Mouse (Mus musculus) thymus, adult 2 months (tissue): ENCODE data around the gene Sall4.

Source experiments
- CTCF ChIP-seq: fragments of 200-500 bp; IDR thresholded peaks from 2 replicates; pipeline ENCODE4 v1.5.1; 2012; ENCODE audit warnings: mild to moderate bottlenecking, control low read depth, low read length, moderate library complexity, borderline replicate concordance; ENCODE audit not compliant: control insufficient read depth, poor library complexity, insufficient read depth; ENCODE audit errors: extremely low read depth
- POLR2A ChIP-seq: fragments of 200-500 bp; IDR thresholded peaks from 2 replicates; pipeline ENCODE4 v1.6.1; 2012; ENCODE audit warnings: mild to moderate bottlenecking, low read length, control low read depth, moderate library complexity; ENCODE audit not compliant: control insufficient read depth, poor library complexity, insufficient read depth; ENCODE audit errors: extremely low read depth

DNA sequence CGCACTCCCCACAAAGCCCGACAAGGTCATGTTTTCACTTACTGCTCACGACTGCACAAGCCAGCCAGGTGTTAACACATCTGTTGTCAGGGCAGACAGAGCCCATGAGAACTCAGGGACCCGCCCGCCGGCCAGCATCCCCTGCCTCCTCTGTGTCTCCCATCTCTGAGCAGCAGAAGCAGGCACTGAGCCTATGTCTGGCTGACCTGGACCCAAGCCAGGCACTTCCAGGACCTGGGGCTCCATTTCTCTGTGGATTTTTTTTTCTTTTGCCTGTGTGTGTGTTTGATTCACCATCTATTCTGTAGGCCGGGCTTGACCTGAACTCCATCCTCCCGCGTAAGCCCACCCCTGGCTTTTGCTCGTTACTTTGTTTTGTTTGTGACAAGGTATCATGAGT lies 49.0 kb downstream of the Sall4 start:
- TF ChIP-seq CTCF (no peak), POLR2A (no peak)
